Mouse (Mus musculus): ENCODE results near the gene Rnf215. TPM values are rescaled to one million over a fixed set of nuclear protein-coding genes. Genes with fewer than 3 reads are reported as not detected.
"Not testable (repeated sequence)": the region's sequence is repeated elsewhere in the genome, so short reads cannot be mapped to it uniquely, and the experiment has no call there.

Gene Rnf215
- polyA plus RNA-seq, 1 experiment from 2014 or later = 44.9 TPM

DNA sequence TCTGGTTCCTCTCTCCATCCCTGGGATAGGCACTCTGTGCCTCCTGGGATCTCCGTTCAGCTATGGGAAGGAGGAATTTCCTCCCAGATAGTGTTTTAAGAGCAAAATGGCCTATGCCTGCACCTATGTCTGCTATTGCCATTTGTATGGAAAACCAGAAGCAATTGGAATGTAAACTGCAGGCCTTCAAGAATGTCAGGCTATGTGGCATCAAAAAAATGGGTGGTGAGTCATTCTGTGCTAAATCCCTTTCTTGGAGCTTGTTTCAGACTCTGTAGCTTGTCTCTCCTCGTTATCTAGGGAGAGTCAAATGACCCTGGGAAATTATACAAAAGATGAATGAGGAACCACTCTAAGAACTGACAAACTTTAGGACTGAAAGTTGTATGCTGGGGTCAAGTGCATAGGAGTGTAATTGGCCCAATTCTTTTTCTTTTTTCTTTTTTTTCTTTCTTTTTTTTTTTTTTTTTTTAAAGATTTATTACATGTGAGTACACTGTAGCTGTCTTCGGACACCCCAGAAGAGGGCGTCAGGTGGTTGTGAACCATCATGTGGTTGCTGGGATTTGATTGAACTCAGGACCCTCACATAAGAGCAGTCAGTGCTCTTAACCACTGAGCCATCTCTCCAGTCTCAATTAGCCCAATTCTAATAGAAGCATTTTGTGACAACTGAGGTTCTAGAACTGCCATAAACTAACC lies 49.4 kb downstream of the Rnf215 start:
- Histone ChIP-seq H3K27ac (replicated peaks) (peak overlapping the region; percentile 14), H3K4me1 (peaks cover 25% of the 10 kb centered on the region), H3K4me2 (no peak overlapping the region), H3K36me3 (peaks cover 39% of the 10 kb centered on the region), H3K27me3 (replicated peaks) (no peaks in the 10 kb centered on the region), H3K9me3 (replicated peaks) (no peaks in the 10 kb centered on the region), H3K9ac (replicated peaks) (no peak overlapping the region), H3K4me3 (replicated peaks) (no peak overlapping the region)
- ATAC-seq (ENCODE audit: low FRiP score) = no peak
- 73% methylated on average over 4 of the region's 4 CpGs for WGBS

DNA sequence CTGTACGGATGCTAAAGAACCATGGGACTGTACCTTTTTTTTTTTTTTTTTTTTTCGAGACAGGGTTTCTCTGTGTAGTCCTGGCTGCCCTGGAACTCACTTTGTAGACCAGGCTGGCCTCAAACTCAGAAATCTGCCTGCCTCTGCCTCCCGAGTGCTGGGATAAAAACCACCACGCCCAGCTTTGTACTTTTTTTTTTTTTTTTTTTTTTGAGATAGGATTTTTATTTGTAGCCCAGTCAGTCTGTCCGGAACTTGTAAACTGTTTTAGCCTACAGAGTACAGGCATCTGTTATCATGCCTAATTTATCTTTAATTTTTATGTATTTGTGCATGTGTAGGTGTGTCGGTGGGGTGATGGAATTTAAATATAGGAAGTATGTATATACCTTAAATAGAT lies 50.5 kb downstream of the Rnf215 start:
- 90% methylated on average over 6 of the region's 6 CpGs for WGBS
- H3K4me3 ChIP-seq (replicated peaks); H3K27ac ChIP-seq (replicated peaks); H3K27me3 ChIP-seq (replicated peaks); H3K9me3 ChIP-seq (replicated peaks); H3K4me2 ChIP-seq; H3K9ac ChIP-seq (replicated peaks); ATAC-seq (ENCODE audit: low FRiP score): not testable (repeated sequence)
- peaks cover 32% of the 10 kb centered on the region for H3K4me1 ChIP-seq
- peaks cover 28% of the 10 kb centered on the region for H3K36me3 ChIP-seq

DNA sequence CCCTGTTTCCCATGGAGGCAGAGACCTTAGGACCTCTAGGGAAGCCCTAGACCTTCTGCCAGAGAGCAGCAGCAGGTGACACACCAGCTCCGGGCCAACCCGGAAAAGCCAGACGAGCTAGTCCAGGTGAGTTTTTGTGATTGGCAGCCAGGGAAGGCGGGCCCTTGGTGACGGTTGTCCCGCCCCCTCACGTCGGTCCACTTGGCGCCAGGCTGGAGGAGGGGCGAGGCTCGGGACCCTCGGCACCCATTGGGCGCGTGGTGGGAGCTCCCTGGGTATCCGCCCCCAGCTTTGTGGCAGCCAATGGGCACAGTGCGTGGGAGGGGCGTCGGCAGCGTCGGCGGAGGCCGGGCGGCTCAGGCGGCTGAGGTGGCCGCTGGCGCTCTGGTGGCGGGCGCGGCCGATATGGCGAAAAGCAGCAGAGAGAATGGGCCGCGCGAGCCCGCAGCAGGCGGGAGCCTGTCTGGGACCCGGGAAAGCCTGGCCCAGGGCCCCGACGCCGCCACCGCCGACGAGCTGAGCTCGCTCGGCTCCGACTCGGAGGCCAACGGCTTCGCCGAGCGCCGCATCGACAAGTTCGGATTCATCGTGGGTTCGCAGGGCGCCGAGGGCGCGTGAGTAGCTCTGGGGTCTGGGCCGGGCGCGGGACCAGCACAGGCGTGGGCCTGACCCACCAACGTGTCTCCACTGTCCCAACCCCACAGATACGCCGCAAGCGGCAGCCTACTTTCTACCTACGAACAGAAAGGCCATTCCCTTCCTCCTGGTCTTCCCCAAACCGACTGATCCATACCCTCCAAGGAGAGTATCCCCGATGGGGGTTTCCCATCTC lies 51.7 kb downstream of the Rnf215 start, which contains the start of gene Tbc1d10a:
Gene Tbc1d10a, plus strand, starts transcription at position 304 of the 832 bp plus-strand sequence.
- Histone ChIP-seq H3K4me2 (peak within 1 kb of the TSS; percentile 84), H3K36me3 (peaks cover 16% of the 10 kb centered on the region)
- WGBS = under 1% methylated on average over 71 of the region's 71 CpGs

DNA sequence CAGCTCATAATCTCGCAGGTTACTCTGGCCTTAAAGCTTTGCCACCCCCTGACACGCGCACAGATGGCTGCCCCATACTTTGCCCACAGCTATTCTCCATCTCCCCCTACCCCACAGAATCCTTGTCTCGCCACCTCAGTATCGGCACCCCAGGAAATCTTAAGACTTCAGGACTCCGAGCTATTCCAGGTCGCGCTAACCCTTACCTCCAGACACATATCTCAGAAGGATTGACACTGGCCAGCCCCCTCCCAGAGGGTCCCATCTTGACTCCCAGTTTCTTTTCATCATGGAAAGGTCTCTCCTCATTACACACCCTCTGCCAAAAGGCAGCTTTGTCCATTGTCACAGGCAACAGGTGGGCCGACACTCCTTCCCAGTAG lies 52.3 kb downstream of the Rnf215 start:
- peak; percentile 19 for ATAC-seq (ENCODE audit: low FRiP score)
- Histone ChIP-seq H3K9me3 (replicated peaks) (no peaks in the 10 kb centered on the region), H3K9ac (replicated peaks) (peak overlapping the region; percentile 83), H3K27ac (replicated peaks) (peak overlapping the region; percentile 78), H3K4me2 (peak overlapping the region; percentile 84), H3K4me1 (peaks cover 47% of the 10 kb centered on the region), H3K36me3 (peaks cover 11% of the 10 kb centered on the region), H3K27me3 (replicated peaks) (no peaks in the 10 kb centered on the region), H3K4me3 (replicated peaks) (peak overlapping the region; percentile 73)
- 18% methylated on average over 9 of the region's 9 CpGs for WGBS

More for the DNA sequence above, 51.7 kb downstream of the Rnf215 start, which contains the start of gene Tbc1d10a:
- peak within 1 kb of the TSS; percentile 73 for H3K4me3 ChIP-seq (replicated peaks)
- H3K9ac ChIP-seq (replicated peaks) = peak within 1 kb of the TSS; percentile 83
- peaks cover 43% of the 10 kb centered on the region for H3K4me1 ChIP-seq
- H3K27me3 ChIP-seq (replicated peaks) = no peaks in the 10 kb centered on the region
- ATAC-seq (ENCODE audit: low FRiP score) = peak; percentile 99
- no peaks in the 10 kb centered on the region for H3K9me3 ChIP-seq (replicated peaks)
- peak within 1 kb of the TSS; percentile 78 for H3K27ac ChIP-seq (replicated peaks)

DNA sequence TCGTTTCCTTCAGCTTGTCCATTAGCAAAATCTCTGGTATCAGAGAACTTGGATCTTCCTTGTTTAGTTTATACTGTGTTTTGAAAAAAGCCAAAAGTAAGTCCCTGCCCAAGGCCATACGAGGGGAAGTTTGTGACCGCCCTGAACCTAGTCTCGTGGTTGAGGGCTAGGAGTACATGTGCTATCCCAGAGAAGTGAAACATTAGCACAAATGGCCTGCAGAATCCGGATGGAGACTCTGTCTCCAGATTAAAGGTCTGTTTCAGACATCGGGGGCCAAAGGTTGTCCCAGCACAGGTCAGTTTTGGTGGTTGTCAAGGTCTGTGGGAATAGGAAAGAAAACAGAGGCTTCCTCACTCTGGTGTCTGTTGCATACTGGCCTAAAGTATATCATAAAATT lies 54.2 kb downstream of the Rnf215 start:
- Histone ChIP-seq H3K4me2 (no peak overlapping the region), H3K36me3 (no peaks in the 10 kb centered on the region; the same call in 1 of the 2 replicates), H3K4me3 (replicated peaks) (no peak overlapping the region), H3K27me3 (replicated peaks) (no peaks in the 10 kb centered on the region), H3K9me3 (replicated peaks) (no peaks in the 10 kb centered on the region), H3K27ac (replicated peaks) (no peak overlapping the region), H3K9ac (replicated peaks) (no peak overlapping the region), H3K4me1 (peaks cover 48% of the 10 kb centered on the region)
- WGBS = 86% methylated on average over 6 of the region's 6 CpGs
- ATAC-seq (ENCODE audit: low FRiP score) = no peak

DNA sequence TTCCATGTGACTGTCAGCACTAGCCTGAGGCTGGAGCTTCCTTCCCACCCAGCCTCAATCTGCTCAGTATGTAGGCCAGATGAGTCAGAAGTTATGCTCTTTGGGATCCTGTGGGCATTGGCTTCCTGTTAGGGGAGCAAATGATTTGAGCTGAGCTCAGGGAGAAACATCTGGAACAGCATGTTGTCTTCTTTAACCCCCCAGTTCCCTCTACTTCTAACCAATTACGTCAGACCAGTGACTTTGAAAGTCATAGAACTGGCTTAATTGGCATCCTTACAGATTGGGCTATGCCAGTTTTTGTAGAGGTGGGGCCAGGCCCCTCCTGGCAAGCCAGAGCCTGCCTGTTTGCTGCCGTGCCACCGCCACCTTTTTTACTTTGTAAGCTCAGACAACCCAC lies 55.7 kb downstream of the Rnf215 start:
- H3K4me2 ChIP-seq = no peak overlapping the region
- ATAC-seq (ENCODE audit: low FRiP score) = no peak

More for the DNA sequence above, 55.7 kb downstream of the Rnf215 start:
- H3K4me3 ChIP-seq (replicated peaks) = no peak overlapping the region
- no peaks in the 10 kb centered on the region for H3K27me3 ChIP-seq (replicated peaks)
- H3K27ac ChIP-seq (replicated peaks) = no peak overlapping the region; the same call in 1 of the 2 replicates
- H3K4me1 ChIP-seq = peaks cover 48% of the 10 kb centered on the region
- H3K36me3 ChIP-seq = no peaks in the 10 kb centered on the region
- H3K9me3 ChIP-seq (replicated peaks) = no peaks in the 10 kb centered on the region
- 82% methylated on average over 3 of the region's 3 CpGs for WGBS
- H3K9ac ChIP-seq (replicated peaks) = 0 out of 2 replicates have a peak overlapping the region, but pooled peaks have one; percentile 20

Small RNA genes within 50 kb of the gene (microRNA-seq; reads per million reads assigned to microRNA genes)
- gene Mir3060 = 4.2 reads per million, percentile 16 among the genes with 10 or more reads in this experiment

Other genes with a start within 250 kb of the Rnf215 start
- 0.38 and 0.49 TPM in 2 replicates for gene 4921536K21Rik, start 240.1 kb upstream of the Rnf215 start, polyA plus RNA-seq (2015; fragmentation: Nextera tagmentation; extraction: Ambion mirVana)
- gene Dusp18, start 240.0 kb upstream of the Rnf215 start, polyA plus RNA-seq (2015; fragmentation: Nextera tagmentation; extraction: Ambion mirVana) = 21.9 and 22.2 TPM in 2 replicates
- 16.5 and 19.8 TPM in 2 replicates for gene Slc35e4, start 220.5 kb upstream of the Rnf215 start, polyA plus RNA-seq (2015; fragmentation: Nextera tagmentation; extraction: Ambion mirVana)
- gene Tcn2, start 203.0 kb upstream of the Rnf215 start, polyA plus RNA-seq (2015; fragmentation: Nextera tagmentation; extraction: Ambion mirVana) = 24.6 and 31.4 TPM in 2 replicates
- 48.1 and 64.4 TPM in 2 replicates for gene Pes1, start 171.2 kb upstream of the Rnf215 start, polyA plus RNA-seq (2015; fragmentation: Nextera tagmentation; extraction: Ambion mirVana)
- gene 4930556J24Rik, start 158.4 kb upstream of the Rnf215 start, polyA plus RNA-seq (2015; fragmentation: Nextera tagmentation; extraction: Ambion mirVana) = not detected in 2 replicates
- 10.5 and 12.1 TPM in 2 replicates for gene Gal3st1, start 151.6 kb upstream of the Rnf215 start, polyA plus RNA-seq (2015; fragmentation: Nextera tagmentation; extraction: Ambion mirVana)
- 0.15 TPM in 1 of 2 replicates, not detected in the other for gene Sec14l4, start 103.7 kb upstream of the Rnf215 start, polyA plus RNA-seq (2015; fragmentation: Nextera tagmentation; extraction: Ambion mirVana)
- 0.19 and 0.40 TPM in 2 replicates for gene Sec14l3, start 70.4 kb upstream of the Rnf215 start, polyA plus RNA-seq (2015; fragmentation: Nextera tagmentation; extraction: Ambion mirVana)
- 13.1 and 14.3 TPM in 2 replicates for gene Mtfp1, start 39.8 kb upstream of the Rnf215 start, polyA plus RNA-seq (2015; fragmentation: Nextera tagmentation; extraction: Ambion mirVana)
- 3.7 and 4.5 TPM in 2 replicates for gene Sec14l2, start 11.8 kb upstream of the Rnf215 start, polyA plus RNA-seq (2015; fragmentation: Nextera tagmentation; extraction: Ambion mirVana)
- 7.5 and 10.0 TPM in 2 replicates for gene Ccdc157, start 25.1 kb downstream of the Rnf215 start, polyA plus RNA-seq (2015; fragmentation: Nextera tagmentation; extraction: Ambion mirVana)
- gene Sf3a1, start 25.1 kb downstream of the Rnf215 start, polyA plus RNA-seq (2015; fragmentation: Nextera tagmentation; extraction: Ambion mirVana) = 41.8 and 47.4 TPM in 2 replicates
- gene Tbc1d10a, start 51.6 kb downstream of the Rnf215 start, polyA plus RNA-seq (2015; fragmentation: Nextera tagmentation; extraction: Ambion mirVana) = 40.2 and 40.3 TPM in 2 replicates
- 5.5 and 17.4 TPM in 2 replicates for gene Castor1, start 83.0 kb downstream of the Rnf215 start, polyA plus RNA-seq (2015; fragmentation: Nextera tagmentation; extraction: Ambion mirVana)
- 0.73 TPM in 1 of 2 replicates, not detected in the other for gene Osm, start 101.2 kb downstream of the Rnf215 start, polyA plus RNA-seq (2015; fragmentation: Nextera tagmentation; extraction: Ambion mirVana)
- 0.04 and 0.11 TPM in 2 replicates for gene Lif, start 122.4 kb downstream of the Rnf215 start, polyA plus RNA-seq (2015; fragmentation: Nextera tagmentation; extraction: Ambion mirVana)

Data from neural tube, embryonic 15.5 days (tissue).